Mouse (Mus musculus) stomach, embryonic 16.5 days (tissue): ENCODE measurements around the gene Hikeshi. TPM values are rescaled to one million over a fixed set of nuclear protein-coding genes. Genes with fewer than 3 reads are reported as not detected.
A peak's percentile ranks its signal among the peaks of the same experiment; 100 is the strongest.

Source experiments
- ATAC-seq: fragments of 200-750 bp; cut with Nextera tagmentation; 2 replicates; pipeline ENCODE4 v1.8.0; 2017; ENCODE audit warnings: moderate number of reproducible peaks, moderate TSS enrichment; ENCODE audit not compliant: insufficient read depth, low FRiP score
- H3K27ac ChIP-seq: fragments of 300-500 bp; sonication (generic); 2 replicates; pipeline ENCODE4 v1.5.1; 2014; ENCODE audit warnings: low read length
- H3K27me3 ChIP-seq: fragments of 300-500 bp; sonication (generic); 2 replicates; pipeline ENCODE4 v1.6.1; 2014; ENCODE audit warnings: low read length, control low read depth, mixed read lengths; ENCODE audit not compliant: control insufficient read depth, insufficient read depth
- H3K36me3 ChIP-seq: fragments of 300-500 bp; sonication (generic); 2 replicates; pipeline ENCODE4 v1.6.1; 2014; ENCODE audit warnings: low read length; ENCODE audit not compliant: control insufficient read depth, insufficient read depth
- H3K4me1 ChIP-seq: fragments of 300-500 bp; sonication (generic); 2 replicates; pipeline ENCODE4 v1.6.1; 2014; ENCODE audit warnings: low read length, control low read depth, mixed read lengths; ENCODE audit not compliant: control insufficient read depth, insufficient read depth
- H3K4me2 ChIP-seq: fragments of 300-500 bp; sonication (generic); 2 replicates; pipeline ENCODE4 v1.6.1; 2014; ENCODE audit warnings: low read depth, low read length, mixed read lengths
- H3K4me3 ChIP-seq: fragments of 300-500 bp; sonication (generic); replicated peaks from 2 replicates; pipeline ENCODE4 v1.5.1; 2014; ENCODE audit warnings: mild to moderate bottlenecking, low read length
- H3K9ac ChIP-seq: fragments of 300-500 bp; sonication (generic); 2 replicates; pipeline ENCODE4 v1.6.1; 2014; ENCODE audit warnings: low read length
- H3K9me3 ChIP-seq: fragments of 300-500 bp; sonication (generic); replicated peaks from 2 replicates; pipeline ENCODE4 v1.6.1; 2016; ENCODE audit warnings: low read length, control low read depth; ENCODE audit not compliant: control insufficient read depth
- WGBS: fragments of 180-500 bp; shearing (Covaris S2); extraction: QIAGEN DNeasy Blood & Tissue Kit; methylation state at CpG from one replicate; pipeline ENCODE4 v1.1.7; 2014; 5-methylcytosine and 5-hydroxymethylcytosine counted together
- polyA plus RNA-seq: library from polyadenylated mRNA; unstranded; fragments of >200 nt; fragmentation: Nextera tagmentation; extraction: Ambion mirVana; gene quantifications from 2 replicates; pipeline ENCODE4 v1.2.1, GENCODE M21; 2015

The Hikeshi gene
- 108 and 132 TPM in 2 replicates for polyA plus RNA-seq

DNA sequence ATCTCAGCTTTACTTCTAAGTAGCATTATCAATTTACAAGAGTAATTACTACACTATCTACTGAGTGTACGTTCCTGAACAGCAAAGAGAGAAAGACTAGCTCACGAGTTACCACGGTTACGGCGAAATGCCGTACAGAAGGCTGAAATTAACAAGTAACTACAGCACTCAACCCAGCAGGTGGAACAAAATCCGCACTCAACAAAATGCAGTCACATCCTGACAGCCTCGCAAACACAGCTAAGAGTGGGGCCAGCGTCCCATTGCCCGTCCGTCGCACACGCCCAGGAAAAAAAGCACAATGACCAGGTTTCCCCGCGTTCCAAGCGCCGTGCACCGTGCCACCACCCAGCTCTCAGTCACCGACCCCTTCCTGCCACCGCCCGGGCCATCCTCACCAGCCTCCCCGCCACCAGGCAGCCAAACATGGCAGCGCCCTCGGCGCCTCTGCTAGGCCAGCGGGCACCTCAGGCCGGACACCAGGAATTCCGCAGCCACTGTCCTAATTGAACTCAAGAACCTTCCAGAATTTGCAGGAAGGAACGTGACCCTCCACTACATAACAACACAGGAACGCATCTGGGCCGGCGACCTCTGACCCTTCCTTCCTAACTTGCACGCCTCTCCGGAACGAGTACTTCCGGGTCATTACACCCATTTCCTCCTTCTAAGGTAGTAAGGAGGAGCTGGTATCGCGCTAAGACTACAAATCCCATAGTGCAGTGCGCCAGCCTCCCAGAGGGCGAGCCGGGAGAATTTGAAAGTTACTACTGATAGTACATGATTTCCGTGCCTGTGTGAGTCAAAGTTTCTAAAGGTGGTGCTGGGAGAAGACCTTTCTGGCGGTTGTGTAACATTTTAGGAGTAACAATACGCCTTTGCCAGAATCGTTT is at the start of gene Hikeshi:
Gene Hikeshi (minus strand): TSS at position 634 of the 893 bp plus-strand sequence.
- peak; percentile 99 for ATAC-seq
- WGBS = under 1% methylated on average over 45 of the region's 45 CpGs
- peak within 1 kb of the TSS; percentile 75 for H3K27ac ChIP-seq

DNA sequence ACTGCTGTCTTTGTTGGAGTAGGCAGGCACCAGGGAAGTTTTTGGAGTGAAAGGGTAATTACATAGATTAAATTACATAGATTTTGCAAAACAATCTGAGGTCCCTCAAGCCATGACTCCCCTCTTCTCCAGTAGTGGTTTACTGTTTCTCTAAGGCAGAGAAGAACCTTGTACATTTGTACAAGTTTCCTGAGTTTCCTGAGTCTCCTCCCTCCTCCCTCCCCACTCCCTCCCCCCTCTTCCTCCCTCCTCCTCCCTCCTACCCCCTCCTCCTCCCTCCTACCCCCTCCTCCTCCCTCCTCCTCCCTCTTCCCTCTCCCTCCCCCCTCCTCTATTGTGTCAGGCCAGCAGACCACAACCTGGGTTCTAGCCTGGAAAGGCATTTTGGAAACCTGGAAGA is 43.4 kb upstream of the Hikeshi start:
- no peak for ATAC-seq
- H3K4me3 ChIP-seq = no peak overlapping the region
- H3K9me3 ChIP-seq = no peaks in the 10 kb centered on the region
- no peaks in the 10 kb centered on the region for H3K27me3 ChIP-seq
- no peak overlapping the region for H3K27ac ChIP-seq
- 0 out of 2 replicates have a peak, but pooled peaks cover 4% of the 10 kb centered on the region for H3K4me1 ChIP-seq
- H3K9ac ChIP-seq = no peak overlapping the region
- H3K36me3 ChIP-seq = no peaks in the 10 kb centered on the region
- no peak overlapping the region for H3K4me2 ChIP-seq

More for the DNA sequence above, at the start of gene Hikeshi:
- Histone ChIP-seq H3K9me3 (no peaks in the 10 kb centered on the region), H3K4me2 (peak within 1 kb of the TSS; percentile 84), H3K4me3 (peak within 1 kb of the TSS; percentile 76), H3K36me3 (no peaks in the 10 kb centered on the region), H3K9ac (peak within 1 kb of the TSS; percentile 79), H3K4me1 (peaks cover 8% of the 10 kb centered on the region), H3K27me3 (no peaks in the 10 kb centered on the region)

DNA sequence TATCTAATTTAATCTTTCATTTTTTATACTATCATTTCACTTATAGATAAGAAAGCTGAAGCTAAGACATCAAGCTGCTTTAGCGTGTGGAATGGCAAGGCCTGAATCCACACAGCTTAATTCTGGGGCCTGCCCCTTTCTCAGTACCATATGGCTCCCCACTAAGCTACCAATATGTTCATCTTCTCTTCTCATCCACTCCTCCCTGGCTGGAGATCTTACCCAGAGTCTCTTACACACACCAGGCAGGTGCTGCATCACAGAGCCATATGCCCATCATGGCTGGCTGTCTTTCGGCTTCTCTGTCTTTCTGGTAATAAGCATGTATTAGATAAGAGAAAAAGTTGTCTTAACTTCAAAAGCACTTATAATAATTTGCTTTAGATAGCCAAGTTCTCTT is 42.4 kb upstream of the Hikeshi start:
- no peak overlapping the region for H3K9ac ChIP-seq
- peaks cover 12% of the 10 kb centered on the region; the same call in 1 of the 2 replicates for H3K4me1 ChIP-seq
- no peak overlapping the region for H3K4me3 ChIP-seq
- 77% methylated on average over 2 of the region's 2 CpGs for WGBS
- no peak overlapping the region for H3K27ac ChIP-seq
- H3K36me3 ChIP-seq = no peaks in the 10 kb centered on the region
- no peaks in the 10 kb centered on the region for H3K9me3 ChIP-seq
- no peak overlapping the region for H3K4me2 ChIP-seq
- no peaks in the 10 kb centered on the region for H3K27me3 ChIP-seq
- no peak for ATAC-seq

DNA sequence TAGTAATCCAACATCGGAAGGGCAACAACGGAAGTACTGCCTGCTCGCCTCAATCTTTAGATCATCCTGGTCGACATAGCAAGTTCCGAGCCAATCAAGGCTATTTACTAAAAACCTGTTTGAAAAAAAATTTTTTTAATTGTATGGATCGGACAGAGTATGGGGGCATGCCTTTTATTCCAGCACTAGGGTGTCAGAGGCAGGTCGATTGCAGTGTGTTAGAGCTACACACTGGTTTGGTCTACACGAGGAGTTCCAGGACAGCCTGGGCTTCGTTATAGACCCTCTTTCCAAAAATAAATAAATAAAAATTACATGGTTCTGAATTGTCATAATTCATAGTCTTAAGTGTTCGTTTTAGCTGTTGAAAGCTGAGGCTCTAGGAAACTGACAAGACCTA is 40.6 kb upstream of the Hikeshi start:
- Histone ChIP-seq H3K4me3 (peak overlapping the region; percentile 91), H3K9ac (peak overlapping the region; percentile 98), H3K27me3 (no peaks in the 10 kb centered on the region), H3K9me3 (no peaks in the 10 kb centered on the region), H3K36me3 (no peaks in the 10 kb centered on the region), H3K4me2 (peak overlapping the region; percentile 60), H3K4me1 (peaks cover 17% of the 10 kb centered on the region; the same call in 1 of the 2 replicates), H3K27ac (peak overlapping the region; percentile 100)
- ATAC-seq = no peak
- 6% methylated on average over 10 of the region's 10 CpGs for WGBS

DNA sequence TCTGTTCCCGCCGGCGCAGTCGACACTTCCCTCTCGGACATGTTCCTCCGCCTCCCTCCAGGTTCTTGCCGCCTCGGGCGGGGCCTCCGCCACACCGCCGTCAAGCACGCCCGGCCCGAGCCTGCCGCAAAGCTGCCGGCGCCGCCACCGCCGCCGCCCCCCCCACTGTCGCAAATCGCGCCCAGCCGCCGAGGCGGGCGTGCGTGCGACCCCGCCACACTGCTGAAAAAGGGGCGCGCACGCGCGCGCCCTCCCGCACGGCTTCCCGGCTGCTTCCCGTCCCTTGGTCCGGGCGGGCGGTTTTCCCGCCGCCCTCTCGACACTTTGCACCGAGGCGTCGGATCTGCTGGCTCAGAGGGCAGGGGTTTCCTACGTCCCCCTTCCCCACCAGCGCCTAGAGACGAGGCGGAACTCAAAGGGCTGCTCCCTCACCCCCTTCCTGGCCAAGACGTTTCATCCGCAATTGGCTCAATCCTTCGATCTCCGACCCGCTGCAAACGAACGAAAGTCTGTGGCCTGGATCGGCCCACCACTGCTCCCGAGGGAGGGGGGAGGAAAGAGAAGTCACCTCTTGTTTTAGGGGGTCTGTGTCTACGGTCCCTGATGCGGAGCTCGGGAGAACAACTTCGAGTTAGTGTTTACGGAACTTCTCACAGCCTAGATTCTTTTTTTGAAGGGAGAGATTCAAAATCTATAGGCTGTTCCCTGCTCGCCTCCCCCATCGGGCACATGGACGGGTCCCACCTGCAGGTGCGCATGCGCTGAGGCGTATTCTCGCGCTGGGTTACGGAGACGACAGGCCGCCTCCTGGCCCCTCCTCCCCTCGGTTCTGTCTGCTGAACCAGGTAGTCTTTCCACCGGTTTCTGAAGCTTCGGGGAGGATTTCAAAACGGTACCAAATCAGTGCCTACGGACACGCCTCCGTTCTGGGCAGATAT is 39.8 kb upstream of the Hikeshi start, which contains the start of gene Eed:
Gene Eed (minus strand): TSS at position 499 of the 938 bp plus-strand sequence.
- Histone ChIP-seq H3K36me3 (peaks cover 4% of the 10 kb centered on the region), H3K4me3 (peak within 1 kb of the TSS; percentile 91), H3K27ac (peak within 1 kb of the TSS; percentile 100), H3K4me1 (peaks cover 17% of the 10 kb centered on the region; the same call in 1 of the 2 replicates), H3K9ac (peak within 1 kb of the TSS; percentile 98), H3K9me3 (no peaks in the 10 kb centered on the region), H3K4me2 (peak within 1 kb of the TSS; percentile 78), H3K27me3 (no peaks in the 10 kb centered on the region)
- WGBS = under 1% methylated on average over 87 of the region's 87 CpGs
- ATAC-seq = peak; percentile 89

DNA sequence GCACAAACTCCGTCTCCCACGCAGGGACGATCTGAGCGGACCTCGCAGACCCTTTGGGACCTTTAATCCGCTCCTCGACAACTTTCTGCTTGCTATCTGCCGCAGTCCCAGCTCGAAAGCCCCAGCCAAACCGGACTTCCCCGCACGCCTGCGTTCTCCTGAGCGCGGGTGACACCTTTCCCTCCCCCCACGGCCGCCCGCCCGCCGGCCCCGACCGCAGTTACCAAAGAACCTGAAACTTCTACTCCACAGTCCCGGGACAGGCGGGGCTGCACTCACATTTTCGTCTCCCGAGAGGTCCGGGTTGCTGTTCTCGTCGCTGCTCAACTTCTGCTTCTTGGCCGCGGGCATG is 39.1 kb upstream of the Hikeshi start:
- no peaks in the 10 kb centered on the region for H3K9me3 ChIP-seq
- peak overlapping the region; percentile 98 for H3K9ac ChIP-seq
- no peaks in the 10 kb centered on the region for H3K27me3 ChIP-seq
- H3K4me1 ChIP-seq = peaks cover 17% of the 10 kb centered on the region; the same call in 1 of the 2 replicates
- peak; percentile 38 for ATAC-seq
- peak overlapping the region; percentile 100 for H3K27ac ChIP-seq
- H3K4me2 ChIP-seq = peak overlapping the region; percentile 78
- under 1% methylated on average over 31 of the region's 31 CpGs for WGBS
- H3K36me3 ChIP-seq = peaks cover 8% of the 10 kb centered on the region
- peak overlapping the region; percentile 91 for H3K4me3 ChIP-seq

DNA sequence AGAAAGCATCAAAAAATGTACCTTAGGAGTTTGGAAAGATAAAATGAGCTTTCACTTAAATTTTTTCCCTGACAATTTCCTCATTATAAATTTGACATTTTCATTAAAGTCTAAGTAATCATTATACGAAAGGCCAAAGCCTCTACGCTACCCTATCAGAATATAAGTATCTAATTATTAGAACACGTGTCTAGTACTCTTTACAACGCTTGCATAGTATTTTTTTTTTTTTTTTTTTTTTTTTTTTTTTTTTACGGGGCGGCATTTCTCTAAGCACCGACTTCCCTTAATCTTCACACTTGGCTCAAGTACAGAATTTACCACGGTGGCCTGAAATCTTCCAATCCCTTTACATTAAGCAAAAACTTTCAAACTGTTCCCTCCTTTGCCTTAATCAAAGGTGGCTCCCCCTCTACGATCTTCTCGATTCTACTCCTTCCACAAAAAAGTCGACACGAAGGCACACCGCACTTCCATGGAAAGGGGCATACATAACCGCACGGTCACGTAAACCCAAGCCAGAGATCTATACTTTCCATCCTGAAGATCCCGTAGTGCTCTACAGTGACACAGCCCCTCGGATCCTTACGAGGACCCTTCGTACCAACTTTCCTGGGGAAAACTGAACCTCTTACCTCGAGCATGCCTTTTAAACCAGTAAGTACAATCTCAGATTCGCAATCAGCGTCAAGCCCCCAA is 38.6 kb upstream of the Hikeshi start:
- Histone ChIP-seq H3K9ac (peak overlapping the region; percentile 98), H3K4me1 (peaks cover 17% of the 10 kb centered on the region; the same call in 1 of the 2 replicates), H3K4me3 (peak overlapping the region; percentile 91), H3K9me3 (no peaks in the 10 kb centered on the region), H3K27ac (peak overlapping the region; percentile 100), H3K36me3 (peaks cover 10% of the 10 kb centered on the region), H3K4me2 (peak overlapping the region; percentile 78), H3K27me3 (no peaks in the 10 kb centered on the region)
- ATAC-seq = no peak
- 3% methylated on average over 23 of the region's 23 CpGs for WGBS

DNA sequence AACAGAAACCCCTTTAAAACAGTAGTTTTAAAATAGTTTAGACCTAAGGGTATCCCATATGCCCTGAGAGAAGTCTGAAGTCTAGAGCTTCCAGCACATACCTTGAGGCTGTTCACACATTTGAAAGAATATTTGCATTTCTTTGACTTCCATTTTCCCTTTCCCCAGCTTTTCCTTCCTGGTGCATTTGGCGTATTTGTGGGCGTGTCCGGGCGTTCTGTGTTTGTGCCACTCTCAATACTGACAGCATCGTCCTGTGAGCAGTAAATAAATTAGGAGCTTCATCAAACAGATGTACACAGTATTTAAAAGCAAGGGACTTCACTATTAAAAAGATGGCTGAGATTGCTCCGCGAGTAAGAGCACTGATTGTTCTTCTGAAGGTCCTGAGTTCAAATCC is 35.8 kb upstream of the Hikeshi start:
- H3K9me3 ChIP-seq = no peaks in the 10 kb centered on the region
- H3K4me3 ChIP-seq = no peak overlapping the region
- ATAC-seq = no peak
- H3K27ac ChIP-seq = no peak overlapping the region
- peaks cover 17% of the 10 kb centered on the region; the same call in 1 of the 2 replicates for H3K4me1 ChIP-seq
- H3K27me3 ChIP-seq = no peaks in the 10 kb centered on the region
- H3K36me3 ChIP-seq = peaks cover 18% of the 10 kb centered on the region
- WGBS = 91% methylated on average over 7 of the region's 7 CpGs
- no peak overlapping the region for H3K9ac ChIP-seq
- H3K4me2 ChIP-seq = no peak overlapping the region
